Mouse (Mus musculus) thymus, adult 2 months (tissue): ENCODE measurements around the gene Rab9b. TPM values are rescaled to one million over a fixed set of nuclear protein-coding genes. Genes with fewer than 3 reads are reported as not detected.

Experiments used
- DNase-seq: peaks from one replicate; pipeline ENCODE4 v3.0.0; 2021
- H3K27ac ChIP-seq: fragments of 200-500 bp; 2 replicates; pipeline ENCODE4 v1.5.1; 2012; ENCODE audit warnings: low read length, control low read depth; ENCODE audit not compliant: control insufficient read depth, insufficient read depth
- H3K27me3 ChIP-seq: fragments of 200-500 bp; 2 replicates; pipeline ENCODE4 v1.6.1; 2012; ENCODE audit warnings: mild to moderate bottlenecking, low read length, moderate library complexity, mixed read lengths; ENCODE audit not compliant: control insufficient read depth, insufficient read depth
- H3K36me3 ChIP-seq: fragments of 200-500 bp; 2 replicates; pipeline ENCODE4 v1.6.1; 2012; ENCODE audit warnings: mild to moderate bottlenecking, low read length, moderate library complexity; ENCODE audit not compliant: control insufficient read depth, insufficient read depth
- H3K4me1 ChIP-seq: fragments of 200-500 bp; replicated peaks from 2 replicates; pipeline ENCODE4 v1.6.1; 2012; ENCODE audit warnings: low read length; ENCODE audit not compliant: control insufficient read depth, insufficient read depth
- H3K4me3 ChIP-seq: fragments of 200-500 bp; 2 replicates; pipeline ENCODE4 v1.5.1; 2012; ENCODE audit warnings: mild to moderate bottlenecking, low read length, control low read depth, moderate library complexity; ENCODE audit not compliant: control insufficient read depth, insufficient read depth
- CTCF ChIP-seq: fragments of 200-500 bp; IDR thresholded peaks from 2 replicates; pipeline ENCODE4 v1.5.1; 2012; ENCODE audit warnings: mild to moderate bottlenecking, control low read depth, low read length, moderate library complexity, borderline replicate concordance; ENCODE audit not compliant: control insufficient read depth, poor library complexity, insufficient read depth; ENCODE audit errors: extremely low read depth
- POLR2A ChIP-seq: fragments of 200-500 bp; IDR thresholded peaks from 2 replicates; pipeline ENCODE4 v1.6.1; 2012; ENCODE audit warnings: mild to moderate bottlenecking, low read length, control low read depth, moderate library complexity; ENCODE audit not compliant: control insufficient read depth, poor library complexity, insufficient read depth; ENCODE audit errors: extremely low read depth
- WGBS: fragments of 180-500 bp; shearing (Covaris S2); methylation state at CpG from one replicate; pipeline ENCODE4 v1.1.7; 2018; 5-methylcytosine and 5-hydroxymethylcytosine counted together
- polyA plus RNA-seq: library from polyadenylated mRNA; depleted of rRNA; stranded (reverse); fragments of >200 nt; gene quantifications from 2 replicates; pipeline ENCODE4 v1.2.3, GENCODE M21; 2012; rRNA removed

Gene Rab9b
- not detected in 2 replicates for polyA plus RNA-seq

- WGBS, result 3% methylated on average over 25 of the region's 36 CpGs
- Histone ChIP-seq H3K36me3 (no peaks in the 10 kb centered on the region), H3K27me3 (no peaks in the 10 kb centered on the region; the same call in 1 of the 2 replicates), H3K27ac (no peak within 1 kb of the TSS), H3K4me3 (peak within 1 kb of the TSS; percentile 16; the same call in 1 of the 2 replicates), H3K4me1 (no peaks in the 10 kb centered on the region)
- peak; percentile 1 for DNase-seq
- TF ChIP-seq CTCF (no peak), POLR2A (no peak)
Measured at GRCm38 (mm10) chrX:136868061-136869040, at the start of gene Rab9b. Rab9b (minus strand) TSS chrX:136868755.

- WGBS, result 81% methylated on average over 4 of the region's 4 CpGs
- no peak for DNase-seq
- H3K36me3 ChIP-seq, result no peaks in the 10 kb centered on the region
- H3K27me3 ChIP-seq, result no peaks in the 10 kb centered on the region
- H3K4me3 ChIP-seq, result no peak overlapping the region
- TF ChIP-seq CTCF (no peak), POLR2A (no peak)
- no peaks in the 10 kb centered on the region for H3K4me1 ChIP-seq
- no peak overlapping the region for H3K27ac ChIP-seq
Measured at GRCm38 (mm10) chrX:136904369-136904768, 35.8 kb upstream of the Rab9b start.

- Histone ChIP-seq H3K4me3 (no peak overlapping the region), H3K27ac (no peak overlapping the region), H3K27me3 (no peaks in the 10 kb centered on the region), H3K36me3 (no peaks in the 10 kb centered on the region), H3K4me1 (no peaks in the 10 kb centered on the region)
- TF ChIP-seq CTCF, result no peak
- no peak for TF ChIP-seq POLR2A
- peak; percentile 1 for DNase-seq
- 31% methylated on average over 2 of the region's 2 CpGs for WGBS
Measured at GRCm38 (mm10) chrX:136895757-136896156, 27.2 kb upstream of the Rab9b start.

- Histone ChIP-seq H3K4me3 (no peak overlapping the region), H3K4me1 (no peaks in the 10 kb centered on the region), H3K27ac (no peak overlapping the region), H3K36me3 (no peaks in the 10 kb centered on the region), H3K27me3 (no peaks in the 10 kb centered on the region)
- 40% methylated on average over 3 of the region's 3 CpGs for WGBS
- no peak for DNase-seq
- TF ChIP-seq CTCF (no peak), POLR2A (no peak)
Measured at GRCm38 (mm10) chrX:136850300-136850699, 18.3 kb downstream of the Rab9b start.

GRCm38 (mm10) chrX:136828610-136829009, 39.9 kb downstream of the Rab9b start:
- DNase-seq, result no peak
- H3K4me3 ChIP-seq, result no peak overlapping the region
- H3K4me1 ChIP-seq, result no peaks in the 10 kb centered on the region
- H3K27ac ChIP-seq, result no peak overlapping the region
- no peak for TF ChIP-seq CTCF
- no peak for TF ChIP-seq POLR2A
- no peaks in the 10 kb centered on the region for H3K27me3 ChIP-seq
- H3K36me3 ChIP-seq, result no peaks in the 10 kb centered on the region

- H3K4me3 ChIP-seq, result no peak overlapping the region
- H3K27ac ChIP-seq, result no peak overlapping the region
- 73% methylated on average over 4 of the region's 4 CpGs for WGBS
- TF ChIP-seq CTCF, result no peak
- no peak for TF ChIP-seq POLR2A
- DNase-seq, result no peak
- no peaks in the 10 kb centered on the region for H3K27me3 ChIP-seq
- H3K36me3 ChIP-seq, result no peaks in the 10 kb centered on the region
- no peaks in the 10 kb centered on the region for H3K4me1 ChIP-seq
Measured at GRCm38 (mm10) chrX:136825016-136825415, 43.5 kb downstream of the Rab9b start.
